In genomic region chr17:45433419-45434261, GRCm38 (mm10) we compare ENCODE assay signal across 7 mouse cellular contexts. TPM values are rescaled to one million over a fixed set of nuclear protein-coding genes. Genes with fewer than 3 reads are reported as not detected.
DNase-seq lines count a peak whose midpoint lies in the region; ATAC-seq lines count a peak whose summit lies in the region.

TSS of gene Cdc5l (minus strand) at chr17:45433737.

- peak within 1 kb of the TSS; percentile 96 for H3K27ac ChIP-seq in embryonic facial prominence, embryonic 12.5 days
- peak within 1 kb of the TSS; percentile 91 for H3K27ac ChIP-seq in limb, embryonic 11.5 days (replicated peaks; ENCODE audit: low read depth, low read length)
- peak within 1 kb of the TSS; percentile 89 for H3K27ac ChIP-seq in midbrain, embryonic 14.5 days (replicated peaks; ENCODE audit: low read depth, low read length)

- DNase-seq in adrenal gland, postnatal 25 days, result peak; percentile 96
- DNase-seq in heart, adult 11 months, result peak; percentile 100
- peak; percentile 96 for DNase-seq in kidney, adult 18-20 months
- DNase-seq in limb, embryonic 11.5 days (ENCODE audit: low spot score), result peak; percentile 98
- DNase-seq in midbrain, embryonic 14.5 days, result peak; percentile 99
- DNase-seq in spleen, adult 18-20 months, result peak; percentile 89 to 93

- H3K4me3 ChIP-seq in embryonic facial prominence, embryonic 12.5 days, result peak within 1 kb of the TSS; percentile 88
- peak within 1 kb of the TSS; percentile 85 for H3K4me3 ChIP-seq in limb, embryonic 11.5 days (ENCODE audit: low read depth, low read length)
- H3K4me3 ChIP-seq in midbrain, embryonic 14.5 days (replicated peaks; ENCODE audit: low read depth, low read length), result peak within 1 kb of the TSS; percentile 79

- no peaks in the 10 kb centered on the region for H3K9me3 ChIP-seq in embryonic facial prominence, embryonic 12.5 days
- no peaks in the 10 kb centered on the region for H3K9me3 ChIP-seq in limb, embryonic 11.5 days (ENCODE audit: control insufficient read depth, low read length)
- H3K9me3 ChIP-seq in midbrain, embryonic 14.5 days (ENCODE audit: control insufficient read depth, low read length), result no peaks in the 10 kb centered on the region

- peak; percentile 96 for ATAC-seq in embryonic facial prominence, embryonic 12.5 days (ENCODE audit: insufficient number of reproducible peaks, insufficient read depth, low FRiP score, low TSS enrichment)
- ATAC-seq in limb, embryonic 11.5 days (ENCODE audit: insufficient number of reproducible peaks, low FRiP score, low TSS enrichment, low read depth), result peak; percentile 96
- peak; percentile 97 for ATAC-seq in midbrain, embryonic 14.5 days (ENCODE audit: low FRiP score, low TSS enrichment)

- H3K9ac ChIP-seq in embryonic facial prominence, embryonic 12.5 days, result peak within 1 kb of the TSS; percentile 96
- H3K9ac ChIP-seq in limb, embryonic 11.5 days (ENCODE audit: low read length), result peak within 1 kb of the TSS; percentile 83
- peak within 1 kb of the TSS; percentile 79 for H3K9ac ChIP-seq in midbrain, embryonic 14.5 days (replicated peaks; ENCODE audit: low read length)

- H3K4me1 ChIP-seq in embryonic facial prominence, embryonic 12.5 days, result peaks cover 19% of the 10 kb centered on the region
- H3K4me1 ChIP-seq in limb, embryonic 11.5 days (ENCODE audit: control insufficient read depth, insufficient read depth, low read length), result peaks cover 5% of the 10 kb centered on the region
- H3K4me1 ChIP-seq in midbrain, embryonic 14.5 days (ENCODE audit: control insufficient read depth, insufficient read depth, low read length), result peaks cover 14% of the 10 kb centered on the region

- H3K4me2 ChIP-seq in embryonic facial prominence, embryonic 12.5 days (replicated peaks), result peak within 1 kb of the TSS; percentile 91
- peak within 1 kb of the TSS; percentile 78 for H3K4me2 ChIP-seq in limb, embryonic 11.5 days (ENCODE audit: low read depth, severe bottlenecking)
- H3K4me2 ChIP-seq in midbrain, embryonic 14.5 days (ENCODE audit: low read length), result peak within 1 kb of the TSS; percentile 84

- no peaks in the 10 kb centered on the region for H3K27me3 ChIP-seq in embryonic facial prominence, embryonic 12.5 days
- no peaks in the 10 kb centered on the region for H3K27me3 ChIP-seq in limb, embryonic 11.5 days (ENCODE audit: control insufficient read depth, insufficient read depth, low read length)
- H3K27me3 ChIP-seq in midbrain, embryonic 14.5 days (ENCODE audit: control insufficient read depth, insufficient read depth, low read length), result no peaks in the 10 kb centered on the region

- under 1% methylated on average over 73 of the region's 73 CpGs for WGBS in embryonic facial prominence, embryonic 12.5 days
- under 1% methylated on average over 73 of the region's 73 CpGs for WGBS in limb, embryonic 11.5 days
- WGBS in midbrain, embryonic 14.5 days, result under 1% methylated on average over 73 of the region's 73 CpGs

- no peaks in the 10 kb centered on the region for H3K36me3 ChIP-seq in embryonic facial prominence, embryonic 12.5 days
- H3K36me3 ChIP-seq in limb, embryonic 11.5 days (ENCODE audit: control insufficient read depth, insufficient read depth, low read length), result no peaks in the 10 kb centered on the region
- H3K36me3 ChIP-seq in midbrain, embryonic 14.5 days (ENCODE audit: control insufficient read depth, insufficient read depth, low read length), result peaks cover 2% of the 10 kb centered on the region; the same call in 1 of the 2 replicates

RNA-seq across cellular contexts. Expression of gene Cdc5l, which starts in this region (rescaled TPM):
- 42.3 and 44.1 TPM in 2 replicates for total RNA-seq in adrenal gland, postnatal 25 days (2021)
- 76.4 and 76.6 TPM in 2 replicates for polyA plus RNA-seq in embryonic facial prominence, embryonic 12.5 days (2016; fragmentation: Nextera tagmentation; extraction: Ambion mirVana)
- 88.4 and 95.1 TPM in 2 replicates for polyA plus RNA-seq in limb, embryonic 11.5 days (2014; fragmentation: Nextera tagmentation; extraction: Ambion mirVana)
- polyA plus RNA-seq in midbrain, embryonic 14.5 days (2014; fragmentation: Nextera tagmentation; extraction: Ambion mirVana), result 60.0 and 69.9 TPM in 2 replicates

Comparison
In these comparisons a context has a peak if more than half of its experiments do, and no peak if none do; other contexts are left out.
1. Peak in every context shown above with its lines: DNase-seq, ATAC-seq, H3K4me3 ChIP-seq and H3K27ac ChIP-seq.